Mouse (Mus musculus) mesoderm, embryonic 11.5 days (tissue): ENCODE data around the gene Nol9.
"Not testable (repeated sequence)": the region's sequence is repeated elsewhere in the genome, so short reads cannot be mapped to it uniquely, and the experiment has no call there.

Source experiments
- DNase-seq: peaks from one replicate; pipeline ENCODE4 v3.0.0-alpha.2; 2012; ENCODE audit warnings: low read depth, low spot score

Nol9 gene

GRCm38 (mm10) chr4:152010707-152011134, 28.4 kb upstream of the Nol9 start:
- no peak for DNase-seq

GRCm38 (mm10) chr4:152011171-152011760, 27.9 kb upstream of the Nol9 start:
- DNase-seq, result no peak

- no peak for DNase-seq
These were observed 27.0 kb upstream of the Nol9 start for GRCm38 (mm10) chr4:152012109-152012508.

DNA sequence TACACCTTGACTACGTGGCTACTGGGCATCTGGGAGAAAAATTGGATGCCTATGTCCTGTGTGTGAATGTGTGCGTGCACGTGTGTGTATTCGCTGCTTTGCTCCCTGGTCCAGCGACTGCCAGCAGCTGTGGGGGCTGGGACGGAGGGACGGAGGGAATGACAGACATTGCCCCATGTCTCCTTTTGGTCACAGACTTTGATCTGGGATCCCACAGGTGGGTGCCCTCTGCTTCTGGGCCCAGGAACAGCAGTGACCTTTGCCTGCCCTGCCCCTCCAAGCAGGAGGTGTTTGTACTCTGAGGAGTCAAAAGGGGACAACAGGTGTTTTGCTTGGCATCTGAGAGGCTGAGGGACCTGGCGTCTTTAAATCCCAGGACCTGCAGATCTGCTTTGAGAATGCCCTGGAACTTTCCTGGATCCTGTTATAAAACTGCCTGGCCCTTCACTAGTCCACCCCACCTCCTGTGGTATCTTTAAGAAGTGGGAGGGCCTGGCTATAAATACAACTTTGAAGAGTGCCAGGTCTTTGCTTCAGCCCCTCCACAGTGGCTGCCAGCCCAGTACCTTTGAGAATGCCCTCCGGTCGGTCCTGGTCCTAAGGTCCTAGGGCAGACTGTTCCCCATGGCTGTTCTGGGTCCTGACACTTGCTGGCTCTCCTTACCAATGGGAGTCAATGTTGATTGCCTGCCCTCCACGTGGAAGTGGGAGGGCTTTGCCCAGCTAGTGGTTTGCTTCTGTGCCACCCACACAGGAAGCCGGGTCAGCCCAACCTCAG, 25.9 kb upstream of the Nol9 start:
- no peak for DNase-seq

DNA sequence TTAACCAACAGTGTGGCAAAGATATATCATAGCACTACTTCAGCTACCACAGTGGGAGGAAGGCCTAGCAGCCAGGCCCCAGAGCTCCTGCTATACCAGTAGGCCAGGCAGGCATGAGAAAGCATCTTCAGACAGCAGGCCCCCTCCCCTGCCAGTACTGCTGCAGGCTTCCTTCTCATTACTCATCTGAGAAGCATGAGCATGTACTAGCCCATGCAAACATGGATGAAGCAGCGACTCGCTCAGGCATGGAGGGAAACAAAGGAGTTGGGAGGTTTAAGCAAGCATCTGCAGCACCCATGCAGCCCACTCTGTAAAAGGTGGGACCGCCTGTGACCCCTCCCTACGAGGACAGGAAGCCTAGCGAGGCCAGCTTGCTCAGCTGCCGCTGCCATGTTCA, 20.0 kb upstream of the Nol9 start:
- DNase-seq, result no peak

DNA sequence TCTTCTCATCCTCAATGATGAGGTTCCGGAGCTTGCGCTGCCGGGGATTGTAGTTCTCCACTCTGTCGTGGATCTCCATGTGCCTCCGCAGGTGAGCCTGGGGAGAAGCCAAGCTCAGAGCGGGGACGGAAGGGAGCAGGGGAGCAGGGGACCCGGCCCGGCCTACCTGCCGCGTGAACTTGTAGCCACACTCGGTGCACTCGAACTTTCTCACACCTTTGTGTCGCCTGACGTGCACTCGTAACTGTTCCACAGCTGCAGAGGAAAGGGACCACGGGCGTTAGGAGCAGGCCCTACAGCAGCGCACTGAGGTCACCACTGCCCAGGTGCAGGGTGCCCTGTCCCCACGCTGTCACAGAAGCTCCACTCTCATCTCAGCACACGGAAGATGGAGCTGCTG, 19.1 kb upstream of the Nol9 start:
- DNase-seq, result no peak

GRCm38 (mm10) chr4:152021568-152022097, 17.5 kb upstream of the Nol9 start:
- DNase-seq, result no peak

GRCm38 (mm10) chr4:152022506-152022905, 16.6 kb upstream of the Nol9 start:
- no peak for DNase-seq

GRCm38 (mm10) chr4:152024525-152024924, 14.6 kb upstream of the Nol9 start:
- no peak for DNase-seq

DNA sequence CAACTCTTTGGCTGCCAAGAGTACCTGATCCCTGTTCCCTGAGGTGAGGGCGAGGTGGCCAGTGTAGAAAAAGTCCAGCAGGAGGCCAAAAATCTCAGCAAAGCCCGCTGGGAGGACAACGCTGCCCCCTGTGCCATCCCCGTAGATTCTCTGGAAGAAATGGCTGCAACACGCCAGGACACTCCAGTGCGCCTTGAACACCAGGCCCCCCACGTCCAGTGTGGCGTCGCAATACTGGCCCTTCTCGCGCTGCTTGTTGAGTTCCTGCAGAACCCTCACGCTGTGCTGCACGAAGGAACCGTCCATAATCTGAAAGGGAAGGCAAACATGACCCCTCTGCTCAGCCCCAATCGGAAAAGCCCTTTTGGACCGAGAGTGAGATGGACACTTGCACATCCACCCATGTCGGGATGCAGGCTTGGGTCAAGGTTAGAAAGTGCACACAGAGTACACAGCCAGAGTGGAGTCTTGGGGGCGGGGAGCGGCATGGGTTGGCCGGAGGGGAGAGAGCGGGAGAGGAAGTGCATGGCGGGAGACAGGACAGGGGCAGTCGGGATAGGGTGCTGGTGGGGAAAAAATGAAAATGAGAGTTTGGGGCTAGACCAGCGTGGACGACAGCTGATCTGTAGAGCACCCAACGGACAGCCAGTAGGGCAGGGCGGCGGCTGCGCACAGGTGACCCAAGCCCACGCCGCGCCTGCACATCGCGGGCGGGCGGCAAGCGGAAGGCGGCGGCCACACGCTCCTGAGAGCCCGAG, 12.2 kb upstream of the Nol9 start:
- no peak for DNase-seq

- peak; percentile 96 for DNase-seq
These were observed 11.6 kb upstream of the Nol9 start, which contains the start of gene Zbtb48 for GRCm38 (mm10) chr4:152027524-152027923. Gene Zbtb48, minus strand, starts transcription at chr4:152027671.

- DNase-seq, result no peak
These were observed 10.7 kb upstream of the Nol9 start for GRCm38 (mm10) chr4:152028456-152028855.

- no peak for DNase-seq
These were observed 10.0 kb upstream of the Nol9 start for GRCm38 (mm10) chr4:152029087-152029486.

GRCm38 (mm10) chr4:152029997-152030396, 9.1 kb upstream of the Nol9 start:
- DNase-seq, result no peak

DNA sequence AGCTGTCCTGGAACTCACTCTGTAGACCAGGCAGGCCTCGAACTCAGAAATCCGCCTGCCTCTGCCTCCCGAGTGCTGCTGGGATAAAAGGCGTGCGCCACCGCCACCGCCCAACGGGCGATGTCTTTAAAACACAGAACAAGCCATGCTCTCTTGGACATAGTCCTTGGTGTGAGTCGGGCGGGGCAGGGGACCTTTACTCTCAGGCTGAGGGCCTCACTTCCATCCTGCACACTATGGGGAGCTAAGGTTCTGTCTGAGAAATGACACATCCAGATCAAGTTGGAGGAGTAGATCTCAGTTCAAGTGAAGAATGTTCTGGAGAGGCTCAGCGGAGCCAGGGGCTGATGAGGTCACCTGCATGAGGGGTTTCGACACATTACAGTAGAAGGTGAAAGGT, 6.2 kb upstream of the Nol9 start:
- DNase-seq, result no peak

- not testable (repeated sequence) for DNase-seq
These were observed 2.7 kb upstream of the Nol9 start for GRCm38 (mm10) chr4:152036464-152036863.

- DNase-seq, result peak; percentile 9
These were observed 716 bp upstream of the Nol9 start, which contains the start of gene Tas1r1 for GRCm38 (mm10) chr4:152038225-152038984. Gene Tas1r1, minus strand, starts transcription at chr4:152038568.

GRCm38 (mm10) chr4:152039831-152040310, 750 bp downstream of the Nol9 start:
- DNase-seq, result peak; percentile 5

DNA sequence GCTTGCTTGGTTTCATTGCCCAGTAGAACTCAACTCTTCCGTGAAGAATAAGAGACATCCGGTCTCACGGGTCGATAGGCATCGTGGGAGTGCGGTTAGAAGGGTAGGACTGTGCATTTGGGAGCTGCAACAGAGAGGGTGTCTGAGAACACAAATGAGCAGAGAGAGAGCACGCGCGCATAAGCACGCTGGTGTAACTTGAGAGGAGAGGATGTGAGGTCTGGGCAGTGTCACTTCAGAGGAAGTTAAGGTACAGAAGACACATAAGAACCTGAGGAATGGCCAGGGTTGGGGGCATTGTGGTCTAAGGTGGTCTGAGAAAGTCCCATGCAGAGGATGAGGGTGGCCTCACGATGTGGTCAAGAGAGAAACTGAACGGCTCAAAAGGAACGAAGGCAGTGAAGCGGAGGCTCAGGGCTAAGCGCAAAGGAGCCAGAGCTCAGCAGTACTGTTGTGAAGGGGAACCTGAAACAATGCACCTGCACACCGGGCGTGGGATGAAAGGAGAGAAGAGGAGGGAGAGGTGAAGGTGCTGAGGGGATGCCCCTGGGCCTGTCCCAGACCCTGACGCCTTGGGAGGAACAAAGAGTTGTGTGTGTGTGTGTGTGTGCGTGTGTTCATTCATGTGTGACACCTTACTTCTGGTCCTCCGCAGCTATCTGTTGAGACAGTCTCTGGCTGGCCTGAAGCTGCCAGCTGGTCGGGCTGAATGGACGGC, 3.0 kb downstream of the Nol9 start:
- DNase-seq, result no peak

- DNase-seq, result no peak
These were observed 4.0 kb downstream of the Nol9 start for GRCm38 (mm10) chr4:152043171-152043570.

DNA sequence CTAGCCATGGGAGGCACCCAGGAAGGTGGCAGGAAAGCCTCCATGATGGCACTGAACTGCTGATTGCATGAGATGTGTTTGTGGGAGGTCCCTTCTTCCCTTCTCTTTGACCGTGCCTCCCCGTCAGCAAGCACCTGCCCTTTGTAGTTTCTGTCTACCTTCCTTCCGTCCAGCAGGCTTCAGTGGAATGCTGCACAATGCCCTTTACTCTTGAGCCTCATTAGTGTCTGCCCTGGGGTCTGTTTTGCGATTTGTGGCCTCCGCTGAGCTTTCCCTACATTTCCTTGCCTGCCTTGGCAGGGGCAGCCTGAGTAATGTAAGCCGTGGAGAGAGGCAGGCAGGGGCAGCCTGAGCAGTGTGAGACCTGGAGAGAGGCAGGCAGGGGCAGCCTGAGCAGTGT, 5.5 kb downstream of the Nol9 start:
- no peak for DNase-seq
